Mouse (Mus musculus): Measurements from ENCODE around the gene Acaa1a. TPM values are rescaled to one million over a fixed set of nuclear protein-coding genes. Genes with fewer than 3 reads are reported as not detected.
"Not testable (repeated sequence)": the region's sequence is repeated elsewhere in the genome, so short reads cannot be mapped to it uniquely, and the experiment has no call there.

The Acaa1a gene
- polyA plus RNA-seq, 1 experiment from 2014 or later, result 104 TPM

- no peak for ATAC-seq (ENCODE audit: low FRiP score, low read depth)
- H3K4me2 ChIP-seq (replicated peaks), result no peak overlapping the region
- peaks cover 2% of the 10 kb centered on the region; the same call in 1 of the 2 replicates for H3K4me1 ChIP-seq
- WGBS, result 81% methylated on average over 12 of the region's 12 CpGs
- no peaks in the 10 kb centered on the region for H3K27me3 ChIP-seq
- no peak overlapping the region for H3K4me3 ChIP-seq
- H3K9me3 ChIP-seq, result no peaks in the 10 kb centered on the region
- H3K27ac ChIP-seq, result no peak overlapping the region
- H3K9ac ChIP-seq, result no peak overlapping the region
- peaks cover 20% of the 10 kb centered on the region for H3K36me3 ChIP-seq
Measured at GRCm38 (mm10) chr9:119363229-119363628, 23.8 kb downstream of the Acaa1a start.

GRCm38 (mm10) chr9:119365284-119365683 lies 25.8 kb downstream of the Acaa1a start, which contains the start of gene Slc22a14:
Gene Slc22a14, minus strand, starts transcription at chr9:119365553.
- Histone ChIP-seq H3K4me3 (no peak within 1 kb of the TSS), H3K27me3 (no peaks in the 10 kb centered on the region), H3K9me3 (no peaks in the 10 kb centered on the region), H3K4me2 (replicated peaks) (no peak within 1 kb of the TSS), H3K9ac (no peak within 1 kb of the TSS), H3K4me1 (no peaks in the 10 kb centered on the region), H3K36me3 (peaks cover 28% of the 10 kb centered on the region), H3K27ac (no peak within 1 kb of the TSS)
- WGBS, result 81% methylated on average over 7 of the region's 7 CpGs
- ATAC-seq (ENCODE audit: low FRiP score, low read depth), result no peak

GRCm38 (mm10) chr9:119368367-119368766 lies 28.9 kb downstream of the Acaa1a start:
- Histone ChIP-seq H3K9me3 (no peaks in the 10 kb centered on the region), H3K4me1 (no peaks in the 10 kb centered on the region), H3K4me2 (replicated peaks) (no peak overlapping the region), H3K36me3 (peaks cover 19% of the 10 kb centered on the region), H3K9ac (no peak overlapping the region), H3K4me3 (no peak overlapping the region), H3K27ac (no peak overlapping the region), H3K27me3 (no peaks in the 10 kb centered on the region)
- WGBS, result 90% methylated on average over 3 of the region's 3 CpGs
- ATAC-seq (ENCODE audit: low FRiP score, low read depth), result no peak

- H3K4me2 ChIP-seq (replicated peaks); ATAC-seq (ENCODE audit: low FRiP score, low read depth); H3K4me1 ChIP-seq; H3K4me3 ChIP-seq; H3K27me3 ChIP-seq; H3K9me3 ChIP-seq; H3K27ac ChIP-seq; H3K9ac ChIP-seq: not testable (repeated sequence)
- WGBS, result 59% methylated on average over 4 of the region's 4 CpGs
- peaks cover 27% of the 10 kb centered on the region for H3K36me3 ChIP-seq
Measured at GRCm38 (mm10) chr9:119370770-119371169, 31.3 kb downstream of the Acaa1a start.

GRCm38 (mm10) chr9:119371251-119371650 lies 31.8 kb downstream of the Acaa1a start:
- ATAC-seq (ENCODE audit: low FRiP score, low read depth), result no peak
- 37% methylated on average over 4 of the region's 4 CpGs for WGBS

GRCm38 (mm10) chr9:119375008-119375407 lies 35.5 kb downstream of the Acaa1a start:
- Histone ChIP-seq H3K4me2 (replicated peaks) (no peak overlapping the region), H3K36me3 (peaks cover 22% of the 10 kb centered on the region), H3K4me1 (no peaks in the 10 kb centered on the region), H3K9ac (no peak overlapping the region), H3K4me3 (no peak overlapping the region), H3K9me3 (no peaks in the 10 kb centered on the region), H3K27me3 (no peaks in the 10 kb centered on the region), H3K27ac (no peak overlapping the region)
- WGBS, result 66% methylated on average over 3 of the region's 3 CpGs
- ATAC-seq (ENCODE audit: low FRiP score, low read depth), result no peak

More at GRCm38 (mm10) chr9:119371251-119371650, 31.8 kb downstream of the Acaa1a start:
- Histone ChIP-seq H3K4me2 (replicated peaks) (no peak overlapping the region), H3K27me3 (no peaks in the 10 kb centered on the region), H3K4me1 (no peaks in the 10 kb centered on the region), H3K9me3 (no peaks in the 10 kb centered on the region), H3K9ac (no peak overlapping the region), H3K27ac (no peak overlapping the region), H3K4me3 (no peak overlapping the region), H3K36me3 (peaks cover 27% of the 10 kb centered on the region)

GRCm38 (mm10) chr9:119375556-119375955 lies 36.1 kb downstream of the Acaa1a start:
- H3K9me3 ChIP-seq, result no peaks in the 10 kb centered on the region
- no peak overlapping the region for H3K9ac ChIP-seq
- H3K4me1 ChIP-seq, result no peaks in the 10 kb centered on the region
- ATAC-seq (ENCODE audit: low FRiP score, low read depth), result no peak
- no peaks in the 10 kb centered on the region for H3K27me3 ChIP-seq
- H3K4me2 ChIP-seq (replicated peaks), result no peak overlapping the region
- 38% methylated on average over 6 of the region's 6 CpGs for WGBS
- peaks cover 25% of the 10 kb centered on the region for H3K36me3 ChIP-seq
- H3K4me3 ChIP-seq, result no peak overlapping the region
- H3K27ac ChIP-seq, result no peak overlapping the region

- no peak overlapping the region for H3K9ac ChIP-seq
- H3K9me3 ChIP-seq, result no peaks in the 10 kb centered on the region
Measured at GRCm38 (mm10) chr9:119378231-119378630, 38.8 kb downstream of the Acaa1a start.

GRCm38 (mm10) chr9:119382603-119383002 lies 43.1 kb downstream of the Acaa1a start:
- H3K4me3 ChIP-seq, result no peak overlapping the region
- no peak for ATAC-seq (ENCODE audit: low FRiP score, low read depth)
- no peaks in the 10 kb centered on the region for H3K9me3 ChIP-seq
- peaks cover 34% of the 10 kb centered on the region for H3K36me3 ChIP-seq
- no peak overlapping the region for H3K27ac ChIP-seq
- H3K4me2 ChIP-seq (replicated peaks), result no peak overlapping the region
- H3K9ac ChIP-seq, result no peak overlapping the region
- no peaks in the 10 kb centered on the region for H3K27me3 ChIP-seq
- no peaks in the 10 kb centered on the region for H3K4me1 ChIP-seq
- 71% methylated on average over 6 of the region's 6 CpGs for WGBS

More at GRCm38 (mm10) chr9:119378231-119378630, 38.8 kb downstream of the Acaa1a start:
- WGBS, result 85% methylated on average over 4 of the region's 4 CpGs
- Histone ChIP-seq H3K4me2 (replicated peaks) (no peak overlapping the region), H3K4me3 (no peak overlapping the region), H3K27me3 (no peaks in the 10 kb centered on the region), H3K4me1 (no peaks in the 10 kb centered on the region), H3K27ac (no peak overlapping the region), H3K36me3 (peaks cover 33% of the 10 kb centered on the region)
- no peak for ATAC-seq (ENCODE audit: low FRiP score, low read depth)

GRCm38 (mm10) chr9:119388956-119389355 lies 49.5 kb downstream of the Acaa1a start:
- no peaks in the 10 kb centered on the region for H3K27me3 ChIP-seq
- 58% methylated on average over 5 of the region's 5 CpGs for WGBS

GRCm38 (mm10) chr9:119390214-119390613 lies 50.7 kb downstream of the Acaa1a start:
- no peak overlapping the region for H3K4me2 ChIP-seq (replicated peaks)
- H3K27ac ChIP-seq, result no peak overlapping the region
- no peaks in the 10 kb centered on the region for H3K27me3 ChIP-seq
- no peak overlapping the region for H3K4me3 ChIP-seq
- H3K9ac ChIP-seq, result no peak overlapping the region
- no peak for ATAC-seq (ENCODE audit: low FRiP score, low read depth)
- H3K36me3 ChIP-seq, result peaks cover 11% of the 10 kb centered on the region
- H3K4me1 ChIP-seq, result no peaks in the 10 kb centered on the region
- 87% methylated on average over 2 of the region's 2 CpGs for WGBS
- no peaks in the 10 kb centered on the region for H3K9me3 ChIP-seq

More at GRCm38 (mm10) chr9:119388956-119389355, 49.5 kb downstream of the Acaa1a start:
- ATAC-seq (ENCODE audit: low FRiP score, low read depth), result no peak
- no peak overlapping the region for H3K4me3 ChIP-seq
- no peaks in the 10 kb centered on the region for H3K9me3 ChIP-seq
- H3K27ac ChIP-seq, result no peak overlapping the region
- no peak overlapping the region for H3K9ac ChIP-seq
- peaks cover 14% of the 10 kb centered on the region for H3K36me3 ChIP-seq
- no peaks in the 10 kb centered on the region for H3K4me1 ChIP-seq
- H3K4me2 ChIP-seq (replicated peaks), result no peak overlapping the region

- ATAC-seq (ENCODE audit: low FRiP score, low read depth), result no peak
- Histone ChIP-seq H3K4me3 (no peak overlapping the region), H3K36me3 (peaks cover 5% of the 10 kb centered on the region; the same call in 1 of the 2 replicates), H3K4me2 (replicated peaks) (no peak overlapping the region), H3K9ac (no peak overlapping the region), H3K27ac (no peak overlapping the region), H3K9me3 (no peaks in the 10 kb centered on the region), H3K4me1 (no peaks in the 10 kb centered on the region), H3K27me3 (no peaks in the 10 kb centered on the region)
- WGBS, result 89% methylated on average over 1 of the region's 1 CpGs
Measured at GRCm38 (mm10) chr9:119394808-119395207, 55.3 kb downstream of the Acaa1a start.

All from limb, embryonic 13.5 days (tissue).